ENCODE assay signal across 13 mouse cellular contexts in genomic region chr7:35681559-35681958, GRCm38 (mm10). TPM values are rescaled to one million over a fixed set of nuclear protein-coding genes. Genes with fewer than 3 reads are reported as not detected.
DNase-seq lines count a peak whose midpoint lies in the region; ATAC-seq and TF ChIP-seq lines count a peak whose summit lies in the region.
"Had no signal": no experiment of that assay in that cellular context is flagged by ENCODE, and none has a peak within 500 bp of the region (broad histone marks: within the 10 kb centered on the region; RNA-seq: fewer than 3 reads in every experiment).

No protein-coding gene starts in this region.

- no peak overlapping the region for H3K27ac ChIP-seq in intestine, postnatal 0 days (ENCODE audit: low read depth, low read length)
- no peak overlapping the region for H3K27ac ChIP-seq in intestine, embryonic 16.5 days (ENCODE audit: low read length)
- H3K27ac ChIP-seq in testis, adult 2 months (ENCODE audit: control insufficient read depth, insufficient read depth, low read depth, low read length) = no peak overlapping the region
- H3K27ac ChIP-seq in MEL (ENCODE audit: control insufficient read depth, low read depth, low read length) = no peak overlapping the region
- H3K27ac ChIP-seq: heart, embryonic 10.5 days; hindbrain, embryonic 14.5 days; lung, embryonic 15.5 days had no signal

- TF ChIP-seq CTCF in intestine, postnatal 0 days (IDR thresholded peaks at IDR 0.05; ENCODE audit: low read depth) = peak; percentile 46
- TF ChIP-seq CTCF in testis, adult 2 months (IDR thresholded peaks at IDR 0.05; ENCODE audit: control insufficient read depth, insufficient read depth, insufficient replicate concordance, low read depth, low read length) = peak; percentile 53; the same call in 1 of the 2 replicates
- peak; percentile 44 to 62 (median 52) for TF ChIP-seq CTCF in MEL (IDR thresholded peaks at IDR 0.05 in 2 of 3, conservative IDR thresholded peaks at IDR 0.05 in 1 of 3; ENCODE audit: control insufficient read depth in 1 of 3, insufficient read depth in 1 of 3, low read depth in 2 of 3, low read length in 3 of 3, poor library complexity in 1 of 3, severe bottlenecking in 1 of 3)

- no peak overlapping the region for H3K4me2 ChIP-seq in intestine, postnatal 0 days (replicated peaks; ENCODE audit: low read depth)
- no peak overlapping the region for H3K4me2 ChIP-seq in intestine, embryonic 16.5 days (ENCODE audit: low read depth, low read length)
- H3K4me2 ChIP-seq: hindbrain, embryonic 14.5 days; lung, embryonic 15.5 days had no signal

- no peaks in the 10 kb centered on the region for H3K79me2 ChIP-seq in MEL (ENCODE audit: control insufficient read depth, insufficient read depth, low read length, poor library complexity)

- ATAC-seq in intestine, postnatal 0 days = no peak
- ATAC-seq in intestine, embryonic 16.5 days = no peak

- H3K27me3 ChIP-seq in intestine, postnatal 0 days (replicated peaks; ENCODE audit: control insufficient read depth, insufficient read depth, low read length) = no peaks in the 10 kb centered on the region
- H3K27me3 ChIP-seq in intestine, embryonic 16.5 days (replicated peaks; ENCODE audit: control insufficient read depth, insufficient read depth, low read length) = no peaks in the 10 kb centered on the region
- H3K27me3 ChIP-seq in testis, adult 2 months (ENCODE audit: control insufficient read depth, insufficient read depth, low read length) = no peaks in the 10 kb centered on the region
- H3K27me3 ChIP-seq in MEL (ENCODE audit: control insufficient read depth in 1 of 2, insufficient read depth in 2 of 2, low read length in 2 of 2) = no peaks in the 10 kb centered on the region
- H3K27me3 ChIP-seq: lung, embryonic 15.5 days had no signal

- 77% methylated on average over 3 of the region's 3 CpGs for WGBS in intestine, postnatal 0 days
- 73% methylated on average over 3 of the region's 3 CpGs for WGBS in intestine, embryonic 16.5 days

- H3K9me3 ChIP-seq in intestine, postnatal 0 days (ENCODE audit: control insufficient read depth) = no peaks in the 10 kb centered on the region
- no peaks in the 10 kb centered on the region for H3K9me3 ChIP-seq in intestine, embryonic 16.5 days (ENCODE audit: control insufficient read depth, low read length)
- no peaks in the 10 kb centered on the region for H3K9me3 ChIP-seq in MEL (replicated peaks; ENCODE audit: insufficient read depth, low read length)
- H3K9me3 ChIP-seq: heart, embryonic 10.5 days; lung, embryonic 15.5 days had no signal

- TF ChIP-seq EP300 in MEL (IDR thresholded peaks at IDR 0.05; ENCODE audit: low read depth in 1 of 2, low read length in 2 of 2) = no peak

- peak; percentile 45 for TF ChIP-seq RAD21 in MEL (IDR thresholded peaks at IDR 0.05; ENCODE audit: low read depth, low read length)

- no peaks in the 10 kb centered on the region for H3K36me3 ChIP-seq in intestine, postnatal 0 days (ENCODE audit: control insufficient read depth, insufficient read depth)
- H3K36me3 ChIP-seq in intestine, embryonic 16.5 days (ENCODE audit: control insufficient read depth, insufficient read depth, low read length) = no peaks in the 10 kb centered on the region
- no peaks in the 10 kb centered on the region for H3K36me3 ChIP-seq in testis, adult 2 months (ENCODE audit: control insufficient read depth, insufficient read depth, low read length)
- no peaks in the 10 kb centered on the region for H3K36me3 ChIP-seq in MEL (ENCODE audit: control insufficient read depth in 1 of 2, insufficient read depth in 2 of 2, low read length in 2 of 2)
- H3K36me3 ChIP-seq: heart, embryonic 10.5 days; lung, embryonic 15.5 days had no signal

- no peak overlapping the region for H3K4me3 ChIP-seq in intestine, postnatal 0 days (ENCODE audit: low read depth, low read length)
- H3K4me3 ChIP-seq in intestine, embryonic 16.5 days (ENCODE audit: low read length) = no peak overlapping the region
- no peak overlapping the region for H3K4me3 ChIP-seq in testis, adult 2 months (ENCODE audit: control insufficient read depth, low read depth, low read length)
- H3K4me3 ChIP-seq in MEL (ENCODE audit: control insufficient read depth in 1 of 2, insufficient read depth in 1 of 2, low read depth in 2 of 2, low read length in 2 of 2) = no peak overlapping the region
- H3K4me3 ChIP-seq: heart, embryonic 10.5 days; lung, embryonic 15.5 days had no signal

- no peak for TF ChIP-seq POLR2A in testis, adult 2 months (IDR thresholded peaks at IDR 0.05; ENCODE audit: control insufficient read depth, low read depth, low read length)
- no peak for TF ChIP-seq POLR2A in MEL (IDR thresholded peaks at IDR 0.05; ENCODE audit: control insufficient read depth in 1 of 2, insufficient read depth in 1 of 2, low read depth in 1 of 2, low read length in 2 of 2, poor library complexity in 1 of 2)

- no peak for DNase-seq in testis, postnatal 10 days (ENCODE audit: low spot score)
- peak; percentile 40 for DNase-seq in MEL (ENCODE audit: low read depth, low spot score)
- DNase-seq in testis, postnatal 14 days (ENCODE audit: low spot score) = peak; percentile 31
- DNase-seq in spleen, postnatal 4 days (ENCODE audit: low spot score in 2 of 2) = no peak
- DNase-seq: cerebellum, postnatal 36 days; kidney, postnatal 14 days; midbrain, embryonic 14.5 days had no signal

- no peaks in the 10 kb centered on the region for H3K4me1 ChIP-seq in intestine, postnatal 0 days (replicated peaks; ENCODE audit: control insufficient read depth, insufficient read depth, low read length)
- H3K4me1 ChIP-seq in intestine, embryonic 16.5 days (ENCODE audit: control insufficient read depth, insufficient read depth, low read length) = no peaks in the 10 kb centered on the region
- H3K4me1 ChIP-seq in testis, adult 2 months (ENCODE audit: control insufficient read depth, insufficient read depth, low read length) = peaks cover 7% of the 10 kb centered on the region
- no peaks in the 10 kb centered on the region for H3K4me1 ChIP-seq in MEL (ENCODE audit: control insufficient read depth in 1 of 2, insufficient read depth in 2 of 2, low read length in 2 of 2)

- no peak overlapping the region for H3K9ac ChIP-seq in intestine, postnatal 0 days (ENCODE audit: low read depth, low read length)
- H3K9ac ChIP-seq in intestine, embryonic 16.5 days (ENCODE audit: low read depth, low read length) = no peak overlapping the region
- no peak overlapping the region for H3K9ac ChIP-seq in MEL (ENCODE audit: control insufficient read depth, low read depth, low read length, poor library complexity, severe bottlenecking)
- H3K9ac ChIP-seq: hindbrain, embryonic 14.5 days; lung, embryonic 15.5 days had no signal

TF ChIP-seq in MEL, 35 proteins besides CTCF, POLR2A, EP300 and RAD21:
- TF ChIP-seq SMC3 (IDR thresholded peaks at IDR 0.05; ENCODE audit: low read depth, low read length) (peak; percentile 32), ZC3H11A (IDR thresholded peaks at IDR 0.05; ENCODE audit: low read depth, low read length) (0 out of 2 replicates have a peak, but pooled peaks have one; percentile 13), ZNF384 (IDR thresholded peaks at IDR 0.05; ENCODE audit: low read depth, low read length) (no peak)
TF ChIP-seq in MEL: peak in this region for 2.

RNA-seq across cellular contexts. Expression of gene Pdcd5, which starts 34.2 kb away (rescaled TPM):
- polyA plus RNA-seq in intestine, postnatal 0 days (2015; fragmentation: Nextera tagmentation; extraction: Ambion mirVana) = 168 and 169 TPM in 2 replicates
- polyA plus RNA-seq in intestine, embryonic 16.5 days (2015; fragmentation: Nextera tagmentation; extraction: Ambion mirVana) = 170 and 184 TPM in 2 replicates
- 272 and 388 TPM in 2 replicates for polyA plus RNA-seq in testis, adult 2 months (2012; rRNA removed)
- total RNA-seq in MEL (2012; rRNA removed) = 221 and 232 TPM in 2 replicates
- 1,000 to 10,000 TPM in 1 of 2 experiments, 100 to 1,000 TPM in 1; 118 to 1,267 TPM for polyA plus RNA-seq in MEL (2012; ENCODE audit: insufficient read depth in 1 of 2, insufficient read length in 2 of 2, low read depth in 1 of 2, low replicate concordance in 2 of 2, missing spikeins in 1 of 2)

Comparison
In these comparisons a context has a peak if more than half of its experiments do, and no peak if none do; other contexts are left out.
1. DNase-seq: peak in MEL (single experiment) and testis, postnatal 14 days (single experiment); none in testis, postnatal 10 days (single experiment) and spleen, postnatal 4 days (0 of 2).
2. Peak in every context shown above with its lines, with median percentiles within 50 percentile points of each other: CTCF ChIP-seq.